10 mouse cellular contexts compared by ENCODE assay signal in the genomic region with DNA sequence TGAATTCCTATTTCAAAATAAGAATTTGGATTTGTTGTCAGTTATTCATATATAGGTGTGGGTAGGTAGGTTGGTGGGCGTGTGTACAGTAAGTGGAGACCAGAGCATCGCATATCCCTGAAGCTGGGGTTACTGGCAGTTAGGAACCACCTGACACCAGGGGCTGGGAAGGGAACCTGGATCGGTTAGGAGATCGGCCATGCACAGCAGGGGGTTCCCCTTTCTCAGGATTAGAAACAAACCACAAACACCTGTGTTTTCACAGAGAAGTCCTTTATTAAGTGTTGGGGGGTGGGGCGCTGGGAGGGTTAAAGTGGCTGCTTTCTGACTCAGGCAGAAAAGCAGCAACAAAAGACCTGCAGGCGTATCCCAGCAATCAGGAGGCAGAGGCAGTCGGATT.
DNase-seq lines count a peak whose midpoint lies in the region; ATAC-seq lines count a peak whose summit lies in the region.
"Had no signal": no experiment of that assay in that cellular context is flagged by ENCODE, and none has a peak within 500 bp of the region (broad histone marks: within the 10 kb centered on the region; RNA-seq: fewer than 3 reads in every experiment).

No protein-coding gene starts in this region.

- DNase-seq in embryo, embryonic 11.5 days (ENCODE audit: low read depth, low spot score), result peak; percentile 7
- DNase-seq in embryo, embryonic 9.5 days (ENCODE audit: extremely low spot score), result no peak
- peak; percentile 16 for DNase-seq in CD4-positive helper T cell, adult 2 months (ENCODE audit: low read depth, low spot score)
- peak; percentile 32 to 64 for DNase-seq in spleen, postnatal 4 days (ENCODE audit: low spot score in 2 of 2)
- no peak for DNase-seq in right cerebral cortex, postnatal 10 days (ENCODE audit: low spot score in 2 of 2)
- DNase-seq in Muller cell, postnatal 12 days (ENCODE audit: inconsistent ontology term), result no peak
- DNase-seq: heart, adult 2 months; kidney, adult 18-20 months had no signal

- ATAC-seq in hematopoietic stem cell, adult 5-6 weeks (replicated peaks in 1 of 2; ENCODE audit: insufficient read depth in 1 of 2, low FRiP score in 2 of 2, low TSS enrichment in 1 of 2, low read depth in 1 of 2, poor library complexity in 2 of 2, severe bottlenecking in 2 of 2), result peak; percentile 9 to 14; a peak in 2 of 4 replicates
- ATAC-seq in cerebellum, adult (ENCODE audit: insufficient number of reproducible peaks, low FRiP score, low TSS enrichment), result no peak

Comparison
In these comparisons a context has a peak if more than half of its experiments do, and no peak if none do; other contexts are left out.
1. DNase-seq: peak in embryo, embryonic 11.5 days (single experiment), CD4-positive helper T cell, adult 2 months (single experiment) and spleen, postnatal 4 days (2 of 2); none in embryo, embryonic 9.5 days (single experiment), right cerebral cortex, postnatal 10 days (0 of 2) and Muller cell, postnatal 12 days (single experiment).